Mouse (Mus musculus) brain, embryonic 14.5 days (tissue): ENCODE results near the gene Cped1. TPM values are rescaled to one million over a fixed set of nuclear protein-coding genes. Genes with fewer than 3 reads are reported as not detected.
"Not testable (repeated sequence)": the region's sequence is repeated elsewhere in the genome, so short reads cannot be mapped to it uniquely, and the experiment has no call there.

Experiments used
- DNase-seq: peaks from one replicate; pipeline ENCODE4 v3.0.0-alpha.2; 2011; ENCODE audit warnings: low read depth
- CTCF ChIP-seq: fragments of 200-500 bp; IDR thresholded peaks from 2 replicates; pipeline ENCODE4 v1.5.1; 2012; ENCODE audit warnings: inconsistent platforms, mild to moderate bottlenecking, moderate library complexity, borderline replicate concordance; ENCODE audit not compliant: insufficient read depth, insufficient read length; ENCODE audit errors: extremely low read depth
- POLR2A ChIP-seq: fragments of 200-500 bp; IDR thresholded peaks from 2 replicates; pipeline ENCODE4 v1.6.1; 2012; ENCODE audit warnings: mild to moderate bottlenecking, inconsistent platforms, borderline replicate concordance; ENCODE audit not compliant: poor library complexity, insufficient read depth, insufficient read length, severe bottlenecking; ENCODE audit errors: extremely low read depth
- polyA plus RNA-seq: library from polyadenylated mRNA; depleted of rRNA; stranded (reverse); fragments of >200 nt; gene quantifications from 2 replicates; pipeline ENCODE4 v1.2.3, GENCODE M21; 2012

The Cped1 gene
- polyA plus RNA-seq, 1 experiment: 4.3 TPM

DNA sequence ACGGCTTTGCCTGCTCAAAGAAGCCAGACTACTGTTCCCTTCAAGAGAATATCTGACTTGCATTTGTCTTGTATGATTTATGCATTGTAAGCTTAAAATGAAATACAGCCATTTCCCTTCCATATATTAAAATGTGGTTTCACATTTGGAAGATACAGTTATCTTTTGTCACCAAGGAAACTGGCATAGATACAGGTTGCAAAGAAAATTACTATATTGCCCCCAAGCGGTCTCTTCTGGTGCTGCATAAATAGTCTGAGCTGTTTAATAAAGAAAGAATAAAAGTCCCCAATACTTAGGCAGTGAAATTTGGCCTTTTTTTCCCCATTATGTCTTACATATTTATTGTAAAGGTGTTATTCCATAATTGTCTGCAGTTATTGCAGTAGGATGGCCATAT lies 112.0 kb downstream of the Cped1 start:
- no peak for TF ChIP-seq CTCF
- TF ChIP-seq POLR2A: no peak
- peak; percentile 70 for DNase-seq

DNA sequence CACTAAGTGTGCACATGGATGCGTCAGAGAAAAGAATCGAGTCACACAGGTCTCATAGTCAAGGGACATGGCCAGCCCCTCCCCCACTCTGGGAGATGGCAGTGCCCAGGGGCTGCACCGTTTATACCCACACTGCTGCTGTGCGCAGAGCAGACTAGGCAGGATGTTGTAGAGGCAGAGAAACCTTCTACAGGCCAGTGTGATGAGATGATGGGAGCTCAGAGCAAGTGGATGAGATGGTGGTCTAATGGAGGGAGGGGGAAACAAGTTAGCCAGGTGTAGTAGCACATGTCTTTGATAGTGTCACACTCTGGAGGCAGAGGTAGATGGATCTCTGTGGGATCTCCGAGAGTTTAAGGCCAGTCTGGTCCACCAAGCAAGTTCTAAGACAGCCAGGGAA lies 114.1 kb downstream of the Cped1 start:
- no peak for DNase-seq
- no peak for TF ChIP-seq CTCF
- TF ChIP-seq POLR2A: no peak

DNA sequence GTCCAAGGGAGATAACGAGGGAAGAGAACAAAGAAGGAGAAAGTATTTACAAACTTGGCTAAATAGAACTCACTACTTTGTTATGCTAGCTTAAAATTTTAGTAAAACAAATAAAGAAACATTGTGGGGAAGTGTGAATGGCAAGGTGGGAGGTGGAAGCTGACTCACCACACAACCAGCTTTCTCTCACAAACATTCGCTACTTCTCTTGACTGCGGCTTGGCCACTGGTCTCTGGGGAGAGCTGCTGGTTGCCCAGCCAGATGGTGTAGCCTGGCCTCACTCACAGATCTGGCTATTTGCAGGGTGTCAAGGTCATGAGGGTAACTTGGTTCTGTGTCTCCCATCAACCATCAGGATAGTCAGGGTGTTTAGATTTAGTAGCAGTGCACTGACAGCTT lies 116.2 kb downstream of the Cped1 start:
- DNase-seq: no peak
- TF ChIP-seq CTCF (no peak), POLR2A (no peak)

DNA sequence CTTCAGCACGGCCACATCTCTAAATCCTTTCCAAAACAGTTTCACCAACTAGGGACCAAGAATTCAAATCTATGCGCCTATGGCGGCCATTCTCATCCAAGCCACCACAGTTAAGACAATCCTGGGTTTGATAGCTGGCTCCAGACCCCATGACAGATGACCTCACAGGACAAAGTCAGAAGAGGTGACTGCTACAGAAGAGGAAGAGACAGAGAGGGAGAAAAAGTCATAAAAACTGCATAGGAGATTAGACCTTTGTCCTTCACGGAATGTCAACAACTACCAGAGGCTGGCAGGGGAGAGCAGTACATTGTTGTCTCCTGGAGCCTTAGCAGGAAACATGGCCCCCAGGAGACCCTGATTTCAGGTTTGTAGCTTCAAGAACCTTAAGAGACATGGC lies 117.0 kb downstream of the Cped1 start:
- TF ChIP-seq CTCF: no peak
- TF ChIP-seq POLR2A: no peak

DNA sequence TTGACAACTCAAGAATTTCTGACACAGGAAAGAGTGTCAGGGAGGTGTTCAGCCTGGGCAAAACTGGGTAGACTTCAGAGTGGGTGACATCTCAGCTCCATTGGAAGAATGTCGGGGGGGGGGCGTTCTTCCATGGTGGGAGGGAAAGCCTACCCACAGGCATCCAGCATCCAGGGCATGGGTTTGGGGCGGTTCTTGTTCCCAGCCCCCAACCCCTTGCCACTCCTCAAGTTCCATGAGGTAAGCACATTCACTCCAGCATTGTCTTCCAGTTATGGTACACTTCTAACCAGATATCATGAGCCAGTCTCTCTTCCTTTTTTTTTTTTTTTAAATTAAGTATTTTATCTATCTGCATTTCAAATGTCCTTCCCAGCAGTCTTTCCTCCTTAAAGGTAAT lies 118.0 kb downstream of the Cped1 start:
- TF ChIP-seq CTCF (no peak), POLR2A (no peak)

More for the DNA sequence above, 117.0 kb downstream of the Cped1 start:
- no peak for DNase-seq

DNA sequence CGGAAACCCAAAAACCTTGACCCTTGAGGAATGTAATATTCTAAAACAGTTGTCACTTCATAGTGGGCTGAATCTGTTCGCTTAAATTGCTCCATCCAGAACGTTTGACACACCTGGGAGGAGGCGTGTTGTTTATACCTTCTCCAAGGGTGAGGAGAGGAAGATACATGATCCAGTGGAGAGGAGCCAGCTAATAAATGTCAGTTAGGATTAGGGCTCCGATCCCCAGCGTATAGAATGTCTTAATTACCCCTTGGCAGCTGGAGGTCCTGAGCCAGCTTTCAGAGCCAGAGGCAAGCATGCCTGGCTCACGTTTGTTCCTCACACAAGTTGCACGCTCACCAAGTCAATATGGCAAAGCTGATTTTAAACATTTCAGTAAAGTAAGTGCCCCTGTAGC lies 118.5 kb downstream of the Cped1 start:
- peak; percentile 81 for DNase-seq
- TF ChIP-seq CTCF (no peak), POLR2A (no peak)

More for the DNA sequence above, 118.0 kb downstream of the Cped1 start:
- no peak for DNase-seq

DNA sequence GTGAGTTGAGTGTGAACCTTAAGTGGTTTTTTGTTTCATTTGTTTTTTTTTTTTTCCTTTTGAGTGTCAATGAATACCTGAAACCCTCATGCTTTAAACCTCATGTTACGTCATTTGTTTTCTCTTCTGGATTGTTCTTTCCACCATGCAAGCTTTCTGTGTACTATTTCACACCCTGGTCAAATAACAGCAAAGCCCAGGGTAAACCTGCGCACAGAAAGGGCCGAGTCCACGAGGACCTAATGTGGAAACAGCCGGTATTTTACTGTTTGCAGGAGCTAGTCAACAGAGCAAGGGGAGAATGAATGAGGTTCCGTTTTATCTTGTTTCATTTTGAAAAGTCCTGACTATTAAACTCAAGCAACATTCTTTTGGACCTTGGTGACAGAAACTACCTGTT lies 128.4 kb downstream of the Cped1 start:
- DNase-seq: no peak

DNA sequence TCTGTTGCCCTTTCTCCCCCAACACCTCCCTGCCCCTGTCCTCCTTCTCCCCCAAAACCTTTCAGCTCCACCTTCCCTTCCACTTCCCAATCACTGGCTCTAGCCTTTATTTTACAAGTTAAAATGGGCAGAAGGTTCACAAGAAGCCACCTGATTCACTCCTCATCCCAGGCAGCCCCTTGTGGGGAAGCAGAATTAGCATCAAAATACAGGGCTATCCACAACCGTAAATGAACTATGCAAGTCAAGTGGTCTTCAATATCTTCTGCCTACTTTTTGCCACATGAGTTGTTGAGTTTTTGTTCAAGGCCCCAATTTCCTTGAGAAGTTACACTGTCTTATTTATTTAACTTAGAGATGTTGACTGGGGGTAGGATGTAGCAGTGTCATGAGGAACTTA lies 131.0 kb downstream of the Cped1 start:
- TF ChIP-seq CTCF (no peak), POLR2A (no peak)
- no peak for DNase-seq

More for the DNA sequence above, 128.4 kb downstream of the Cped1 start:
- TF ChIP-seq CTCF (no peak), POLR2A (no peak)

DNA sequence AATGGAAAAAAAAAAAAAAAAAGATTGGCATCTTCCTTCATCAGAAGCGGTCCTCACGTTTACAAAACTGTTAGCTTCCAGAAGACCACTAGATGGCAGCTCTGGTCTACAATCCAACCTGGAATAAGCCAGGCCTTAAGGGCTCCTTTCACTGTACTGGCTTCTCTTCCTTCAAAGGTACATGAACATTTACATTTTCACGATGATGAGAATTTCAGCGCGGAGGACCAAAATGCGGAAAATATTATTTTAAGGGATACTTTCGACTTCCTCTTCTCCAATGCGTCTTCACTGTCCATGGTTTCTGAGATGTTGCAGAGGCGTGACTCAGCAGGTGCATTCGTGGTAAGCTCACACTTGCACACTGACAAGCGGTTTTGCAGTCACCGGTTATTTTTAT lies 136.4 kb downstream of the Cped1 start:
- DNase-seq: peak; percentile 94
- peak; percentile 77; the same call in 1 of the 2 replicates for TF ChIP-seq CTCF
- TF ChIP-seq POLR2A: no peak

DNA sequence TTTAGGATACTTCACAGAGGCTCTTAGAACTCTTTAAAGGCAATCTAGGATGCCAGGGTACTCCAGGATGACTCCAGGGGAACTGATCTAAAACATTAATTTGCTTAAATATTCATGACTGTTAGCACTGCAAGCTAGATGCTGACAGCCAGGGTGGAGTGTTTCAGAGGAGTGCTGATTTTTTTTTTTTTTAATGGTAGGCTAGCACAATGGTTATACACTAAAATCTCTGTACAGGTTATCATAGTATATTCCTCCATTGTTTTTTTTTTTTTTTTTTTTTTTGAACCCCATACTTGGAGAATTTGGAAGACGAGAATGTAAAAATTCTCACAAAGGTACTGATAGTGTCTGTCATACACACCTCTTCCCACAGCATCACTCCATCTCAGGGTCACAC lies 137.0 kb downstream of the Cped1 start:
- DNase-seq: no peak

DNA sequence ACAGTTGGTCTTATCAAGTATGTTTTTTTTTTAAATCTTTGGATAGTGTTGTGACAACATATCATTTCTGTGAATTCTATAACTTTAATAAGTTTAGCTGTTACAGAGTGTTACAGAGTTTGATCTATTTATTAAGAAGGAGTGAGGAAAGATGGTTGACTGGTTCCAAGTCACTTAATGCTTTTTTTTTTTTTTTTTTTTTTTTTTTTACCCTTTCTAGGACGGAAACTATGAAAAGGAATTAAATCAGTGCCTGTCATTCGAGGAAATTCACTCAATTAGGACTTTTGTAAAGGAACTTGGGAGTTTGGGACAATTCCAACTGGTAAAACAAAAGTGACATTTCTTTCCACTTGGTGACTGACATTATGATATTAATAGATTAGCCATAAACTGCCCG lies 137.6 kb downstream of the Cped1 start:
- no peak for TF ChIP-seq CTCF
- no peak for TF ChIP-seq POLR2A
- no peak for DNase-seq

More for the DNA sequence above, 137.0 kb downstream of the Cped1 start:
- TF ChIP-seq CTCF: no peak
- TF ChIP-seq POLR2A: no peak

DNA sequence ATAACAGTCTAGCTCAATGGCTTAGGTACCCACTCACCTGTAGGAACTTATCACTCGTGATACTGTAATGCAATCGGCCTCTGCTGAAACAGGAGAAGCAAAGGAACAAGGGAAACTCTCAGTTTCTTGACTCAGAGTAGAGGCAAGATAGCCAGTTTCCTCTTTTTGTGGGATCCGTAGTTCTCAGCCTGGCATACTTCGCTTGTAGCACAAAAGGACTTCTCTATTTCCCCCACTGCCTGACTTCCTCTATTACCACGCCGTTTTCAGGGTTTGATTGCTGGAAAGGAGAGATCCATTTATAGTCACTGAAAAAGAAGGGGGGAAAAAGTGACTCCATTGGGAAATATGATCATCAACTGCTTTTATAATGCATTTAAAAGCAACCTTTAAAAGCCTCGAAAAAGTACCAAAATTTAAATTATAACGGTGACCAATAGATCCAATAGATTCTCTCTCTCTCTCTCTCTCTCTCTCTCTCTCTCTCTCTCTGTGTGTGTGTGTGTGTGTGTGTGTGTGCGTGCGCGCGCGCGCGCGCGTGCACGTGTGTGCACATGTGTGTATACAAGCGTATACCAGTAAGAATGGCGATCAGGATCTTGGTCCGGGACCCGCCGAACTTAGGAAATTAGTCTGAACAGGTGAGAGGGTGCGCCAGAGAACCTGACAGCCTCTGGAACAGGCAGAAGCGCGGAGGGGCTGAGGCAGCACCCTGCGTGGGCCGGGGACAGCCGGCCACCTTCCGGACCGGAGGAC lies 139.0 kb downstream of the Cped1 start:
- not testable (repeated sequence) for DNase-seq

DNA sequence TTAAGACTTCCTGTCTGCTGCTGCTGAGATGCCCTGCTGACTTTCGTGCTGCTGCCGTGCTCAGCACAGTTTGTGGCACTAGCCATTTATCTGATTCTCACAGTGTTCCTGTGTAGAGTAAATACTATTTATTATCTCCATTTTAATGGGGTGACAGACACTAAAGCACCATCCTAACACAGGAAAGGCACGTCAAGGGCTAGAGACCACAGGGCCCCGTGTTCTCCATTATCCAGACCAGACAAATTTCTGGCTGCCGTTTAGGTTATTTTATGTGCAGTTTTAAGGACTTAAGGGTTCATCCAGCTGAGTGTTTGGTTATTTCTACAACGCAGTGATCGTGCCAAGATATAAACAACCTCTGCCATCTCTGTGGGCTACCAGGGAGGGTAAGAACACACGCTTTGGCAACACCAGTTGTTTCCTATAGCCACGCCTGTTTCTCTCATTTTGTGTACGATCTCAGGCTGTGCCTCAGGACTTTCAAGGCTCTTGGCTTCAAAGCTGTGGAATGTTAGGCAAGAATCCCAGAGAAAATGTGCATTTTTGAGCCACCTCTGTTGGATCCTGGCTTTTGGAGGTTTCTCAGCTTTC lies 149.4 kb downstream of the Cped1 start:
- no peak for DNase-seq
- no peak for TF ChIP-seq POLR2A
- TF ChIP-seq CTCF: no peak
